Mouse (Mus musculus) stomach, embryonic 14.5 days (tissue): ENCODE data around the gene Mical3. TPM values are rescaled to one million over a fixed set of nuclear protein-coding genes. Genes with fewer than 3 reads are reported as not detected.

Source experiments
- ATAC-seq: fragments of 200-750 bp; cut with Nextera tagmentation; 2 replicates; pipeline ENCODE4 v1.8.0; 2017; ENCODE audit warnings: low read depth, moderate TSS enrichment; ENCODE audit not compliant: insufficient number of reproducible peaks, insufficient read depth, low FRiP score
- H3K27ac ChIP-seq: fragments of 300-500 bp; sonication (generic); 2 replicates; pipeline ENCODE4 v1.5.1; 2014; ENCODE audit warnings: mild to moderate bottlenecking, low read length, moderate library complexity, mixed read lengths
- H3K27me3 ChIP-seq: fragments of 300-500 bp; sonication (generic); 2 replicates; pipeline ENCODE4 v1.6.1; 2014; ENCODE audit warnings: low read length, control low read depth, mixed read lengths; ENCODE audit not compliant: control insufficient read depth, insufficient read depth
- H3K36me3 ChIP-seq: fragments of 300-500 bp; sonication (generic); 2 replicates; pipeline ENCODE4 v1.6.1; 2014; ENCODE audit warnings: mild to moderate bottlenecking, control low read depth, low read length, moderate library complexity, mixed read lengths; ENCODE audit not compliant: control insufficient read depth, insufficient read depth
- H3K4me1 ChIP-seq: fragments of 300-500 bp; sonication (generic); 2 replicates; pipeline ENCODE4 v1.6.1; 2014; ENCODE audit warnings: low read length, control low read depth, mixed read lengths; ENCODE audit not compliant: control insufficient read depth, insufficient read depth
- H3K4me2 ChIP-seq: fragments of 300-500 bp; sonication (generic); replicated peaks from 2 replicates; pipeline ENCODE4 v1.6.1; 2014; ENCODE audit warnings: low read depth, low read length, control low read depth
- H3K4me3 ChIP-seq: fragments of 300-500 bp; sonication (generic); 2 replicates; pipeline ENCODE4 v1.5.1; 2014; ENCODE audit warnings: low read depth, low read length, control low read depth
- H3K9ac ChIP-seq: fragments of 300-500 bp; sonication (generic); replicated peaks from 2 replicates; pipeline ENCODE4 v1.6.1; 2014; ENCODE audit warnings: low read depth, mild to moderate bottlenecking, control low read depth, low read length, moderate library complexity, mixed read lengths
- H3K9me3 ChIP-seq: fragments of 300-500 bp; sonication (generic); 2 replicates; pipeline ENCODE4 v1.6.1; 2016; ENCODE audit warnings: low read depth, low read length, control low read depth; ENCODE audit not compliant: control insufficient read depth
- WGBS: fragments of 180-500 bp; shearing (Covaris S2); extraction: QIAGEN DNeasy Blood & Tissue Kit; methylation state at CpG from one replicate; pipeline ENCODE4 v1.1.7; 2014; 5-methylcytosine and 5-hydroxymethylcytosine counted together
- polyA plus RNA-seq: library from polyadenylated mRNA; unstranded; fragments of >200 nt; fragmentation: Nextera tagmentation; extraction: Ambion mirVana; gene quantifications from 2 replicates; pipeline ENCODE4 v1.2.1, GENCODE M21; 2014

Gene Mical3
- polyA plus RNA-seq, 1 experiment from 2014 or later: 24.8 TPM

GRCm38 (mm10) chr6:120957331-120957730 is 173.5 kb downstream of the Mical3 start:
- no peak overlapping the region for H3K4me3 ChIP-seq
- no peak overlapping the region for H3K9ac ChIP-seq
- no peaks in the 10 kb centered on the region for H3K27me3 ChIP-seq
- WGBS: 77% methylated on average over 4 of the region's 4 CpGs
- H3K27ac ChIP-seq: no peak overlapping the region
- H3K4me1 ChIP-seq: no peaks in the 10 kb centered on the region
- H3K36me3 ChIP-seq: peaks cover 13% of the 10 kb centered on the region
- no peaks in the 10 kb centered on the region for H3K9me3 ChIP-seq
- ATAC-seq: no peak
- no peak overlapping the region for H3K4me2 ChIP-seq

- Histone ChIP-seq H3K9ac (no peak overlapping the region), H3K27me3 (no peaks in the 10 kb centered on the region), H3K27ac (no peak overlapping the region), H3K9me3 (no peaks in the 10 kb centered on the region), H3K4me2 (no peak overlapping the region), H3K36me3 (peaks cover 16% of the 10 kb centered on the region), H3K4me1 (no peaks in the 10 kb centered on the region), H3K4me3 (no peak overlapping the region)
- WGBS: 85% methylated on average over 11 of the region's 11 CpGs
- peak; percentile 50; the same call in 1 of the 2 replicates for ATAC-seq
Observed at GRCm38 (mm10) chr6:120956259-120957161, 174.3 kb downstream of the Mical3 start.

- no peak overlapping the region for H3K27ac ChIP-seq
- no peaks in the 10 kb centered on the region for H3K9me3 ChIP-seq
- peaks cover 19% of the 10 kb centered on the region for H3K36me3 ChIP-seq
- no peak overlapping the region for H3K4me2 ChIP-seq
- no peak overlapping the region for H3K9ac ChIP-seq
- no peaks in the 10 kb centered on the region for H3K4me1 ChIP-seq
- H3K27me3 ChIP-seq: no peaks in the 10 kb centered on the region
- WGBS: 80% methylated on average over 3 of the region's 3 CpGs
- no peak for ATAC-seq
- H3K4me3 ChIP-seq: no peak overlapping the region
Observed at GRCm38 (mm10) chr6:120955215-120955614, 175.6 kb downstream of the Mical3 start.

GRCm38 (mm10) chr6:120954241-120954640 is 176.6 kb downstream of the Mical3 start:
- no peaks in the 10 kb centered on the region for H3K4me1 ChIP-seq
- no peak overlapping the region for H3K4me3 ChIP-seq
- H3K27me3 ChIP-seq: no peaks in the 10 kb centered on the region
- WGBS: 89% methylated on average over 8 of the region's 8 CpGs
- no peak overlapping the region for H3K9ac ChIP-seq
- ATAC-seq: no peak
- H3K4me2 ChIP-seq: no peak overlapping the region
- H3K27ac ChIP-seq: no peak overlapping the region
- H3K9me3 ChIP-seq: no peaks in the 10 kb centered on the region
- peaks cover 25% of the 10 kb centered on the region for H3K36me3 ChIP-seq

- ATAC-seq: no peak
- H3K36me3 ChIP-seq: peaks cover 15% of the 10 kb centered on the region
- WGBS: 94% methylated on average over 6 of the region's 6 CpGs
Observed at GRCm38 (mm10) chr6:120952475-120952874, 178.3 kb downstream of the Mical3 start.

GRCm38 (mm10) chr6:120951311-120951710 is 179.5 kb downstream of the Mical3 start:
- Histone ChIP-seq H3K4me1 (no peaks in the 10 kb centered on the region), H3K9ac (no peak overlapping the region), H3K9me3 (no peaks in the 10 kb centered on the region), H3K4me2 (no peak overlapping the region), H3K27ac (no peak overlapping the region), H3K4me3 (no peak overlapping the region), H3K36me3 (peaks cover 14% of the 10 kb centered on the region), H3K27me3 (no peaks in the 10 kb centered on the region)
- WGBS: 74% methylated on average over 6 of the region's 6 CpGs
- no peak for ATAC-seq

More at GRCm38 (mm10) chr6:120952475-120952874, 178.3 kb downstream of the Mical3 start:
- H3K4me2 ChIP-seq: no peak overlapping the region
- no peak overlapping the region for H3K27ac ChIP-seq
- no peaks in the 10 kb centered on the region for H3K27me3 ChIP-seq
- H3K4me1 ChIP-seq: no peaks in the 10 kb centered on the region
- H3K4me3 ChIP-seq: no peak overlapping the region
- no peak overlapping the region for H3K9ac ChIP-seq
- H3K9me3 ChIP-seq: no peaks in the 10 kb centered on the region

GRCm38 (mm10) chr6:120945510-120945909 is 185.3 kb downstream of the Mical3 start:
- Histone ChIP-seq H3K9ac (no peak overlapping the region), H3K4me3 (no peak overlapping the region), H3K36me3 (peaks cover 7% of the 10 kb centered on the region), H3K9me3 (no peaks in the 10 kb centered on the region), H3K4me1 (no peaks in the 10 kb centered on the region), H3K27me3 (no peaks in the 10 kb centered on the region), H3K4me2 (no peak overlapping the region), H3K27ac (no peak overlapping the region)
- WGBS: 91% methylated on average over 9 of the region's 9 CpGs
- no peak for ATAC-seq

- H3K4me3 ChIP-seq: no peak overlapping the region
- H3K9me3 ChIP-seq: no peaks in the 10 kb centered on the region
- ATAC-seq: no peak
- H3K4me1 ChIP-seq: no peaks in the 10 kb centered on the region
- H3K27me3 ChIP-seq: no peaks in the 10 kb centered on the region
- H3K4me2 ChIP-seq: no peak overlapping the region
- no peak overlapping the region for H3K9ac ChIP-seq
- no peaks in the 10 kb centered on the region; the same call in 1 of the 2 replicates for H3K36me3 ChIP-seq
- H3K27ac ChIP-seq: no peak overlapping the region
- WGBS: 87% methylated on average over 5 of the region's 5 CpGs
Observed at GRCm38 (mm10) chr6:120943964-120944363, 186.8 kb downstream of the Mical3 start.
